Mouse (Mus musculus): ENCODE data around the gene Lgals8.
A peak's percentile ranks its signal among the peaks of the same experiment; 100 is the strongest.

Gene Lgals8

DNA sequence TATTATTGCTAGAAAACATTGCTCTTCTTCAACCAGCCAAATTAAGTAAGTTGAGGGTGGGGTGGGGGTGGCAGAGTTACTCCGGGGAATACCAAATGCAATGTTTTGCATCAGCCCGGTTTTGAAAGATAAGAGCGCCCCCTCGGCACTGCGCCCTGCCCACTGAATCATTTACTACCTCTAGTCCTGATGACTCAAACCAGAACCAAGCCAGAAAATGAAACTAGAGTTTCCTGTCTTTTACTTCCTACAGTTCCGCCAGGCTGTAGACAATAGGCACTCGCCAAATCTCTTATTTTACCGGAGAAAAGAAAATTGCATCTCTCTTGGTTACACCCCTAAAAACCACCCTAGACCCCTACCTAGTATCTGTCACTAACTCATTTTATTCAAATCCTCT, 4.3 kb downstream of the Lgals8 start:
- peak; percentile 54 for DNase-seq

GRCm38 (mm10) chr13:12456711-12457110, 8.0 kb downstream of the Lgals8 start:
- DNase-seq, result no peak

DNA sequence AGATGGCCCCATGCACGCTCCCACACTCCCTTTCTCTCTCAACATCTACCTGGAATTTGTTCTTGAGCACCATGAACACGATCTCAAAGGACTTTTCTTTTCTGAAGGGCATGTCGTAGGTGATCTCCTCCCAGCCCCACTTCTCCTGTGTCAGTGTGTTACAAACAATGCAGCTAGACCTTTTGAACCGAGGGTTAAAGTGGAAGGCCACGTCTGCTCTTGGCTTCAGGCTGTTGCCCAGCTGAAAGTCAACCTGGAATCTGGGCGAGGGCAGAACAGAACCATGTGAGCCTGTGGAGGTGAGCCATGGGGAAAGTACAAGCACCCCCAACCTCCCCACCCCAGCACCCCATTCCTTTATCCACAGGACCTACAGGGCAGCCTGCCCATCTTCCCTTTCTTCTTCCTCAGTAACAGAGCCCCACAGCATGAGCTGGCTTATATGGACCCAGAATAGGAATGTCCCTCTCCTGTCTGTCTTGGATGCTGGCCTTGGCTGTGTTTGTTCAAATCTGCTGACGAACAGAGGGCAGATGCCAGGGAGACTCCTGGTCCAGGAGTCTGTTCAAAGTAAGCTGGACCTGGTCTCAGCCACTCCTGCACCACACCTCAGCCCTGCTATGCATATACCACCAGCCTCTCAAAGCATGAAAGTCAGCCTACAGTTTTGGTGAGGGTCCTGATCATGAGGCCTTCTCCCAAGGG, 9.9 kb downstream of the Lgals8 start:
- no peak for DNase-seq

DNA sequence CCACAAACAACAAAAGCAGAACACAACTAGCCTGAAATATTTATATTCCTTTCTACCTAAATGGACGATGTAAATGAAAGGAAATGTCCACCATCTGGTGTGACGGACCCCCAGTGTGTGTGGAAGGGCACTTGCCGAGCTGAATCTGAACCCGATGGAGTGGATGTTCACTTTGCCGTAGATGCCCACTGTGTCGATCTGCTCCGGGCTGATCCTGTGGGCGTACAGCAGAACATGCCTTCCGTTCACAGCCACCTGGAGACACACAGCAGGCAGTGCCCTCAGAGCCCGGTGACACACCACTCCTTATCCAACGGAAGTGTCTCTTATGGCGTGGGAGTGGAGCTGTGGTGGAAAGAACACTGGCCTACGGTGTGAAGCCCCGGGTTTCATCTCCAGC, 11.6 kb downstream of the Lgals8 start:
- no peak for DNase-seq

DNA sequence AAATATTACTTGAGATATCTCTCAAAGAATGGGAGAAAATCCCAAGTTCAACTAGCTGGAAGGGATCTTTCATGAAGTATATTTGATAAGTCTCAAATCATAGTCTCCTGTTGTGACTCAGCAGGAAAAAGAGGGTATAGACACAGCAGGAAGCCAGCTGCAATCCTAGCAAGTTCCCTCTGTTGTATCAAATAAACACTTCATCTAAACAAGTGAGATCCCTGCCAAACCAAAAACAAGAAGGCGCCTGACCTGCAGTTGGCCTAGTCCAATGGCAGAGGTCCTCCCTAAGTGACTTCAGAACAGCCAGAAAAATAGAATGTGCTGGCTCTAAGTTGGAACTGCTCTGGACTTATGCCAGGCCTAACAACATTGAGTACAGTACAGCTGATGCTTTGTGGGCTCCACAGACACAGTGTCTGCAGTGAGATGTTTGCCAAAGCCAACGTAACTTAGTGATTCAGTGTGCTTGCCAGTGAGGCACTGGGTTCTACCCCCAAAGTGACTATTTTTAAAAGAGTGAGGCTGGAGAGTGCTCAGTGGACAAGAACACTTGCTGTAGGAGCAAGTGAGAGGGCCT, 22.6 kb downstream of the Lgals8 start:
- peak; percentile 19 for DNase-seq

- no peak for DNase-seq
Observed at GRCm38 (mm10) chr13:12440813-12441212, 23.9 kb downstream of the Lgals8 start.

DNA sequence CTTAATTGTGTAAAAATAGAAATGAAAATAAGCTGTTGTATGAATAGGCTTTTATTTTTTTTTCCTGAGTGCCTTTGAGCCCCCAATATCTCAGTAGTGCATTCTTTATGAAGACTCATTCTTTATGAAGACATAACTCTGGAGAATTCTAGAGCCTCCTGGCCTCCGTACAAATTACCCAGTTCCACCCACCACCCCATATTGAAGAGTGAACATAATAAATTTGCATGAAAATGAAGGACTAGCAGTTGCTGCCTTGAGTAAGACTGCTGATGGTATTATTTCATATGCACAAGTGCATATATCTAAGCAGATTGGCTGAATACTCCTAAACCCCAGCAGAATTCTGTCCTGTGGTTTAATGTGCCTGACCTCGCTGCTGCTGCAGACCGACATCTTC, 25.2 kb downstream of the Lgals8 start:
- no peak for DNase-seq

- no peak for DNase-seq
Observed at GRCm38 (mm10) chr13:12433843-12434242, 30.9 kb downstream of the Lgals8 start.

DNA sequence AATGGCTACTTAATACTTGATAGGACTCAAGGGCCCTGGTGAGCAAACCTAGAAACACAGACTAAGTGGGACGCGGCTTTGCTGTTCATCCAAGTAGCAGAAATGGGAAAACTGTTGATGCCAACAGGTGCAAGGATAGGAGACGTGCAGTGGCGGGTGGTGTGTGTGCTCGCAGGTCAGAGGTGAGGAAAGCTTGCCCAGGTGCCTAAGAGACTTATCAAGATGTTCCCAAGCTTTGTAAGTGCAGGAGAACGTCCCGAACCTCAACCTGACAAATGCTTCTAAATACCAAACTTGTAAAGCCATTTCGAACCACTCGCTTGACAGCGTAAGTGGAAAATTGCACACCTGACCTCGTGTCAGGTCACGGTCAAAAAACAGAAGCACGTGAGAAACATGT, 36.2 kb downstream of the Lgals8 start:
- DNase-seq, result no peak

- no peak for DNase-seq
Observed at GRCm38 (mm10) chr13:12420596-12420995, 44.1 kb downstream of the Lgals8 start.

GRCm38 (mm10) chr13:12412016-12412415, 52.7 kb downstream of the Lgals8 start:
- DNase-seq, result no peak

DNA sequence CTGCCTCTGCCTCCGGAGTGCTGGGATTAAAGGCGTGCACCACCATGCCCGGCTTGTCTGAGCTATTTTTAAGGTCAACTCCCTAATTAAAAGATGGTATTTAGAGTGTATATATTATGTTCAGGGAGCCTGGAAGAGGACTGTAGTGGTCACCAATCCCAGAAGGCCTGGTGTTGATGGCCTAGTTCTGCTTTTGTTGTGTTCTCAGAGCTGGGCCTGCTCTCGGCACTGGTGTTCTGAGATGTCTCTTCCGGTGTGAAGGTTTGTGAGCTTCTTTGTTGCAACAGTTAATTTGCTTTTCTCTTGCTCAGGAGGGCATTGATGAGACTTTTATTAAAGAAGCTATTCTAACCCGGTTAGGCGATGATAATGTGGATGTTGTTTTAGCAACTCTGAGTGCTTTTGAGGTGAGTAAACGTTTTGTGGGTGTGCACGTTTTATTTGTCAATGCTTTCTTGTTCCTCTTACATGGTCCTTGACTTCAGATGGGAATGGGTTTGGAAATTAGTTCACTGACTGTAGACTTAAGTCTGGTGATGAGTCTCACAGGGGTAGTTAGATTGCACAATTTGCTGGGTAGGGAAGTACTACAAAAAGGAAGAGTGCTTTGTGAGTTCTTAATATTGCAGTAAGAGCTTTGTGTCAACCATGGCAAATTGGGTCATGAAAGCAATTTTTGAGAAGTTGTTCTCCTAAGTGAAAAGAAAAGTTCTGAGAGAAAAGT, 56.2 kb downstream of the Lgals8 start:
- no peak for DNase-seq

- no peak for DNase-seq
Observed at GRCm38 (mm10) chr13:12395571-12395970, 69.2 kb downstream of the Lgals8 start.

GRCm38 (mm10) chr13:12394609-12395505, 69.9 kb downstream of the Lgals8 start, which contains the start of gene Heatr1:
Heatr1 (plus strand) TSS chr13:12395027.
- peak; percentile 90 for DNase-seq

Measured in right cerebral cortex, postnatal 25 days (tissue).